Mouse (Mus musculus): ENCODE data around the gene Sgsm1. TPM values are rescaled to one million over a fixed set of nuclear protein-coding genes. Genes with fewer than 3 reads are reported as not detected.

Gene Sgsm1
- polyA plus RNA-seq, 1 experiment from 2014 or later: 2.4 TPM

DNA sequence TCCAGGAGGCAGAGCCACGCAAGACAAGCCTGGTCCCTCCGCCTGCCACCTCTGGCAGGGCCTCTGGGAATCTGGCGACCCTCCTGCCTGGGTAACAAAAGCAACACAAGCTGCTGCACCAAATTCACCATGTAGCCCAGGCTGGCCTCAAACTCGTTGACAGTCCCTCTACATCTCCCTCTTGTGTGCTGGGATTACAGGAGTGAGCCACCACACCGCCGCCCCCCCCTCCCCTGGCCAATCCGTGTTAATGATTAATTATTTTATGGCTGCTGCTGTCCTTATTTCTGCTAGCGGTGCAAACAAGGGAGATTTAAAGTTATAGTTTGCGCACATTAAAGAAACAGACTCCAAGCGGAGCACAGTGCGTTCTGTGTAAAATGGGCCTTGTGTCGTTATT lies 93.5 kb downstream of the Sgsm1 start:
- Histone ChIP-seq H3K36me3 (no peaks in the 10 kb centered on the region), H3K4me1 (replicated peaks) (peaks cover 13% of the 10 kb centered on the region; the same call in 1 of the 2 replicates), H3K4me3 (no peak overlapping the region), H3K9ac (no peak overlapping the region), H3K27me3 (replicated peaks) (peaks cover 17% of the 10 kb centered on the region; the same call in 1 of the 2 replicates), H3K9me3 (replicated peaks) (no peaks in the 10 kb centered on the region), H3K4me2 (no peak overlapping the region), H3K27ac (ENCODE audit: poor library complexity, severe bottlenecking) (no peak overlapping the region)
- no peak for ATAC-seq (ENCODE audit: insufficient number of reproducible peaks, low FRiP score)
- WGBS: 88% methylated on average over 12 of the region's 12 CpGs

DNA sequence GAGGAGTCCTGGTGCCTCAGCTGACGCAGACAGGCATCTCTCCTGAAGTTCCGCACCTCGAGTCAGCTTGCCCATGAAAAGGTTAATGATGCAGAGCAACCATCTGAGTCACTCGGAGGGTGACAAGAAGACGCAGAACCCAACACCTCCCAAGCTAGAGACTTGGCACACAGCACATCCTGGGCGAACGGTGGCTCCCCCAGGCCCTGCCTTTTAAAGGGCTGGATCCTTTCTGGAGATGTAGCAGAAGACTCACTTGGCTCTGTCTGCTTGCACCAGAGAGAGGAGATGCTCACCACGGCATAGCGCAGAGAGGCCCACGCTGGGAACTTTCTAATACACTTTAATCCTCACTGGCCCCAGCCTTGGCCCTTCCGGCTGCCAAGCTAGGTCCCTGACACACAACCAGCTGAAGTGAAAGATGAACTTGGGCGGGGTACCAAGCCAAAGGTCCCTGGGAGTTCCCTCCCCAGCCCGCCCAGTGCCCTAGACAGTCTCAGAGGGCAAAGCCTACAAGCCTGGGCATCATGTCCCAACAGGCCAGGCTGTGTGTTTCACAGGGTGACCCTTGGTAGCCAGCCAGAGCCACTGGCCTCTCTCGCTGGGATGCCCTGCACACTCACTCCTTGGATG lies 94.1 kb downstream of the Sgsm1 start:
- H3K4me3 ChIP-seq: no peak overlapping the region
- H3K27ac ChIP-seq (ENCODE audit: poor library complexity, severe bottlenecking): no peak overlapping the region
- H3K4me2 ChIP-seq: no peak overlapping the region
- H3K27me3 ChIP-seq (replicated peaks): peaks cover 17% of the 10 kb centered on the region; the same call in 1 of the 2 replicates
- H3K36me3 ChIP-seq: no peaks in the 10 kb centered on the region
- 69% methylated on average over 14 of the region's 14 CpGs for WGBS
- no peak overlapping the region for H3K9ac ChIP-seq
- H3K9me3 ChIP-seq (replicated peaks): no peaks in the 10 kb centered on the region
- peaks cover 13% of the 10 kb centered on the region; the same call in 1 of the 2 replicates for H3K4me1 ChIP-seq (replicated peaks)
- ATAC-seq (ENCODE audit: insufficient number of reproducible peaks, low FRiP score): no peak

GRCm38 (mm10) chr5:113215610-113216011 lies 95.0 kb downstream of the Sgsm1 start:
- H3K4me2 ChIP-seq: no peak overlapping the region
- H3K9ac ChIP-seq: no peak overlapping the region
- H3K4me3 ChIP-seq: no peak overlapping the region
- H3K27ac ChIP-seq (ENCODE audit: poor library complexity, severe bottlenecking): no peak overlapping the region
- peaks cover 19% of the 10 kb centered on the region for H3K4me1 ChIP-seq (replicated peaks)
- H3K36me3 ChIP-seq: no peaks in the 10 kb centered on the region
- 63% methylated on average over 9 of the region's 9 CpGs for WGBS
- no peaks in the 10 kb centered on the region for H3K9me3 ChIP-seq (replicated peaks)
- ATAC-seq (ENCODE audit: insufficient number of reproducible peaks, low FRiP score): no peak
- peaks cover 17% of the 10 kb centered on the region; the same call in 1 of the 2 replicates for H3K27me3 ChIP-seq (replicated peaks)

GRCm38 (mm10) chr5:113214455-113214854 lies 96.1 kb downstream of the Sgsm1 start:
- ATAC-seq (ENCODE audit: insufficient number of reproducible peaks, low FRiP score): no peak
- H3K9ac ChIP-seq: no peak overlapping the region

DNA sequence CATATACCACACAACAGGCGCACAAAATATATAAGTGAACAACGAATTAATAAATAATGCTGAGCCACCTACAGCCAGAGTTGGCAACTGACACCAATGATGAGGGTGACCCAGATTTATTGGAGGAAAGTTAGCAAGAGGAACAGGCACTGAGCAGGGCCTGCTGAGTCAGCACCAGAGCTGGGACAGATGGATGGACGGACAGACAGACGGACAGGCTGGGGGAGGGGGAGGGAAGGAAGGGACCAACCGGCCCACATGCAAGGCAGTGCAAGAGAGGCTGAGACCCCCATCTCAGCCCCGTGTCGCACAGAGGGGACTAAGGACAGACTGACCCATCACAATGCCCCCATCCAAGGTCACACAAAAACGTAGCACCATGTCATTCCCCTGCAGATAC lies 96.5 kb downstream of the Sgsm1 start:
- Histone ChIP-seq H3K9me3 (replicated peaks) (no peaks in the 10 kb centered on the region), H3K4me1 (replicated peaks) (peaks cover 26% of the 10 kb centered on the region), H3K27ac (ENCODE audit: poor library complexity, severe bottlenecking) (0 out of 2 replicates have a peak overlapping the region, but pooled peaks have one; percentile 4), H3K9ac (no peak overlapping the region), H3K36me3 (no peaks in the 10 kb centered on the region), H3K27me3 (replicated peaks) (0 out of 2 replicates have a peak, but pooled peaks cover 5% of the 10 kb centered on the region), H3K4me3 (no peak overlapping the region), H3K4me2 (no peak overlapping the region)
- WGBS: 84% methylated on average over 8 of the region's 8 CpGs
- ATAC-seq (ENCODE audit: insufficient number of reproducible peaks, low FRiP score): no peak

More at GRCm38 (mm10) chr5:113214455-113214854, 96.1 kb downstream of the Sgsm1 start:
- Histone ChIP-seq H3K27ac (ENCODE audit: poor library complexity, severe bottlenecking) (0 out of 2 replicates have a peak overlapping the region, but pooled peaks have one; percentile 4), H3K9me3 (replicated peaks) (no peaks in the 10 kb centered on the region), H3K36me3 (no peaks in the 10 kb centered on the region), H3K4me3 (no peak overlapping the region), H3K4me1 (replicated peaks) (peaks cover 25% of the 10 kb centered on the region), H3K4me2 (no peak overlapping the region), H3K27me3 (replicated peaks) (peaks cover 9% of the 10 kb centered on the region; the same call in 1 of the 2 replicates)
- WGBS: 59% methylated on average over 11 of the region's 11 CpGs

DNA sequence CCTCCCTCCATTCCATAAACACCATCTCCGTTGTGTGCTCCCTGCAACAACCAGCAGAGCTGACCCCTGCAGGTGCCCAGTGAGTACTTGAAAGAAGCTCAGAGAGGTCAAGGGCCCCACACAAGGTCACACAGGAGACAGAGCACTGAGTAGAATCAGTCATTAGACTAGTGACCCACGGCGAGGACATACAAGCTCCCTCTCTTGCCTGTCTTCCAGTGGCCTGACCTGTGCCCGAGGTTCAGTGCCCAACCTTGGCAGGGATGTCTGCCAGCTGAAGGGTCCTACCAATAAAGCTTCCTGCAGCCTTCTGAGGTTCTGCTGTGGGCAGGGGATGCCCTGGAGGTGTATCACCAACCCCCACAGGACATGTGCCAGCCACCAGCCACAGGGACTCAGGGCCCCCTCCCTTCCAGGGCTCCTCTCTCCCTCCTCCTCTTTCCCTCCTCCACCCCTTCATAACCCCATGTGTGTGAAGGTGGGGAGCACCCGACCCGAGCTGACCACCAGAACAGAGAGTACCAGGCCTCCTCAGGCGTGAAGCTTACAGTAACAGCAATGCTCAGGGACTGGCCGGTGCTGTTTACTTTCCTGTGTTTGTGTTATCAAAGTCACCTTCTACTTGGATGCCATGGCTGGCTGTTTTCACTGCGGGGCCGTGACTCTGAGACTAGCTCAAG lies 98.3 kb downstream of the Sgsm1 start:
- no peak overlapping the region for H3K4me2 ChIP-seq
- 64% methylated on average over 10 of the region's 10 CpGs for WGBS
- H3K9ac ChIP-seq: no peak overlapping the region
- H3K4me3 ChIP-seq: no peak overlapping the region
- no peak overlapping the region for H3K27ac ChIP-seq (ENCODE audit: poor library complexity, severe bottlenecking)
- ATAC-seq (ENCODE audit: insufficient number of reproducible peaks, low FRiP score): no peak
- H3K36me3 ChIP-seq: no peaks in the 10 kb centered on the region
- H3K9me3 ChIP-seq (replicated peaks): no peaks in the 10 kb centered on the region
- H3K4me1 ChIP-seq (replicated peaks): peaks cover 39% of the 10 kb centered on the region
- H3K27me3 ChIP-seq (replicated peaks): 0 out of 2 replicates have a peak, but pooled peaks cover 5% of the 10 kb centered on the region

DNA sequence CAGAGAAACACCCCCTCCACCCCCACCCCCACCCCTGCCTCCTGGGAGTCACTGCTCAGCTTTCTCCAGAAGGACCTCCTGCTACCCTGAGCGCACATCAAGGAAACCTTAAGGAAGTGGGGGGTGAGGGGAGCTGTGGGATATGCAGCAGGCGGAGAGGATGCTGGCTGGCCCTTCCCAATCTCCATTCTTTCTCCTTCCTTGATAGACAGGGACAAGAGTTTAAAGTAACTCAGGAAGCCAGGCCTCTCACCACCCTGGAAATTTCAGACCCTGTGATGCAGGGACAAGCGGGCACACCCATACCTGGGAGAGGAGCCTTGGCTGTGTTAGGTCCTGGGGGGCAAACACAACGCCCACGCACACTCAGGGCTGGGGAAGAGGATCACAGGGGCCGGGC lies 100.3 kb downstream of the Sgsm1 start:
- WGBS: 69% methylated on average over 6 of the region's 6 CpGs
- Histone ChIP-seq H3K4me1 (replicated peaks) (peaks cover 46% of the 10 kb centered on the region), H3K36me3 (no peaks in the 10 kb centered on the region)

GRCm38 (mm10) chr5:113209898-113210297 lies 100.7 kb downstream of the Sgsm1 start:
- WGBS: 68% methylated on average over 13 of the region's 13 CpGs
- no peak for ATAC-seq (ENCODE audit: insufficient number of reproducible peaks, low FRiP score)
- Histone ChIP-seq H3K27me3 (replicated peaks) (no peaks in the 10 kb centered on the region), H3K4me2 (no peak overlapping the region), H3K27ac (ENCODE audit: poor library complexity, severe bottlenecking) (peak overlapping the region; percentile 69), H3K9me3 (replicated peaks) (no peaks in the 10 kb centered on the region), H3K9ac (no peak overlapping the region), H3K4me1 (replicated peaks) (peaks cover 46% of the 10 kb centered on the region), H3K4me3 (no peak overlapping the region), H3K36me3 (no peaks in the 10 kb centered on the region)

More for the DNA sequence above, 100.3 kb downstream of the Sgsm1 start:
- Histone ChIP-seq H3K27me3 (replicated peaks) (no peaks in the 10 kb centered on the region), H3K4me3 (no peak overlapping the region), H3K27ac (ENCODE audit: poor library complexity, severe bottlenecking) (peak overlapping the region; percentile 69), H3K9ac (no peak overlapping the region), H3K4me2 (no peak overlapping the region), H3K9me3 (replicated peaks) (no peaks in the 10 kb centered on the region)
- ATAC-seq (ENCODE audit: insufficient number of reproducible peaks, low FRiP score): no peak

- Histone ChIP-seq H3K36me3 (no peaks in the 10 kb centered on the region), H3K9ac (no peak overlapping the region), H3K4me1 (replicated peaks) (peaks cover 46% of the 10 kb centered on the region), H3K4me2 (no peak overlapping the region), H3K27me3 (replicated peaks) (no peaks in the 10 kb centered on the region), H3K9me3 (replicated peaks) (no peaks in the 10 kb centered on the region), H3K4me3 (no peak overlapping the region), H3K27ac (ENCODE audit: poor library complexity, severe bottlenecking) (peak overlapping the region; percentile 69)
- WGBS: 53% methylated on average over 11 of the region's 11 CpGs
- ATAC-seq (ENCODE audit: insufficient number of reproducible peaks, low FRiP score): 0 out of 2 replicates have a peak, but pooled peaks have one; percentile 2
Measured at GRCm38 (mm10) chr5:113209401-113209750, 101.2 kb downstream of the Sgsm1 start.

DNA sequence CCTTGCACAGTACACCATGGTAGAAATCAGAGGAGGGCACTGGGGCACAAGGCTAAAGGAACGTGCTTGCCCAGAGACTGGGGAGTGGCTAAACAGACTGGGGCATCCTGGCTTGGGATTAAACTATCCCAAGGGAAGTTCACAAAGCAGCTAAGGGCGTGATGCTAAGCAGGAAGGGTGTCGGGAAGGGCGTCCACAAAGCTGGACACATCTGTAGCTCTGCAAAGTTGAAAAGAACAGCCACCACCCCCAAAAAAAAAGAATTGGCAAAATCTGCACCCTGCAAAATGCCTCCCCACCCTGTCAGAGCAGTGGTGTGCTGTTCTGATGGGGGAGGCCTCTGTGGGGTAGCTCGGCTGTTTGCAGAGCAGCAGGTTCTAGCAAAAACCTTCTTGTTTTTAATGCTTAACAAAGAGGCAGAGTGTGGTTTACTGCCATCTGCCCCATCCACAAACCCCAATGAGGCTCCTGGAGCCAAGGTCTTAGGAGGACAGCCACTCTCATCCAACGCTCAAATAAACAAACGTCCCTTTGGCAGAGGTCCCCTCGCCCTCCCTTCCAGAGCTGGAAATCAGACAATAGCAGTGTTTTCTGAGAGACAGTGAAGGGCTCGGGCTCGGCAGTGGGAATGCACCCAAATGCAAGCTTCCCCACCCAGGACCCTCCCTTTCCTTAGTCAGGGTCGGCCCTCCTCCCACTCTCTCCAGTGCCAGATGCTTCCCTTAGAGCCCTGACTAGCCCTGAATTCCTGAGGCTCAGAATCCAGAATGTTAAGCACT lies 101.8 kb downstream of the Sgsm1 start:
- no peaks in the 10 kb centered on the region for H3K9me3 ChIP-seq (replicated peaks)
- no peaks in the 10 kb centered on the region for H3K27me3 ChIP-seq (replicated peaks)
- no peaks in the 10 kb centered on the region for H3K36me3 ChIP-seq
- WGBS: 47% methylated on average over 11 of the region's 11 CpGs
- peak; percentile 16; the same call in 1 of the 2 replicates for ATAC-seq (ENCODE audit: insufficient number of reproducible peaks, low FRiP score)
- H3K27ac ChIP-seq (ENCODE audit: poor library complexity, severe bottlenecking): peak overlapping the region; percentile 69
- H3K9ac ChIP-seq: no peak overlapping the region
- no peak overlapping the region for H3K4me2 ChIP-seq
- no peak overlapping the region for H3K4me3 ChIP-seq
- peaks cover 46% of the 10 kb centered on the region for H3K4me1 ChIP-seq (replicated peaks)

DNA sequence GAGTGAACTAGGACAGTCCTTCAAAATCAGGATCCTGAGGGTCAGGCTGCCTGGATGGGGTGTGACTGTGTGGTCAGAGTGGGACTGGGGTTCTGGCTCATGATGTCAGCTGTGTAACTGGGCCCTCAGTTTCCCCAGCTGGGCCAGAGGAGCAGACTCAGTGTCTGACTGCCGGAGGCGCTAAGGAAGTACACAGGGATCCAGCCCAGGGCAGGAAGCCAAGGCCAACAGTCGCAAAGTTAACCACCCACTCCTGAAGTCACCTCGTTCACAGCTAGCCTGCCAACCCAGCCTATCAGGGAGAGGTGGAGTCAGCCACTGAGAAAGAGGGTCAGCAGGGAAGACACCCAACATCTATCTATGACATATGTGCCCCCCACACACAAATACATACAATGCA lies 102.5 kb downstream of the Sgsm1 start:
- WGBS: 38% methylated on average over 4 of the region's 4 CpGs
- peak overlapping the region; percentile 69 for H3K27ac ChIP-seq (ENCODE audit: poor library complexity, severe bottlenecking)
- peaks cover 2% of the 10 kb centered on the region for H3K9me3 ChIP-seq (replicated peaks)
- no peak overlapping the region for H3K4me2 ChIP-seq
- H3K9ac ChIP-seq: no peak overlapping the region
- no peak for ATAC-seq (ENCODE audit: insufficient number of reproducible peaks, low FRiP score)
- no peaks in the 10 kb centered on the region for H3K27me3 ChIP-seq (replicated peaks)
- H3K4me3 ChIP-seq: no peak overlapping the region
- H3K36me3 ChIP-seq: no peaks in the 10 kb centered on the region
- peaks cover 46% of the 10 kb centered on the region for H3K4me1 ChIP-seq (replicated peaks)

Measured in heart, embryonic 12.5 days (tissue).